Mouse (Mus musculus) retina, postnatal 7 days (tissue): ENCODE measurements at regions not wholly inside any gene's neighbourhood (a gene's known extent, or its start where the extent isn't known, plus 50 kb on each side); places are given as distances from the start of the nearest gene placed in this dataset.

Experiments used
- DNase-seq: peaks from one replicate; pipeline ENCODE4 v3.0.0-alpha.2; 2012; ENCODE audit warnings: low read depth, low spot score

GRCm38 (mm10) chr14:68784395-68784794, 509.7 kb downstream of the Synb start:
- DNase-seq = no peak

GRCm38 (mm10) chr14:68783216-68783615, 510.9 kb downstream of the Synb start:
- DNase-seq = no peak

GRCm38 (mm10) chr14:68770411-68770810, 523.7 kb downstream of the Synb start:
- no peak for DNase-seq

- DNase-seq = no peak
Measured at GRCm38 (mm10) chr14:68762916-68763315, 531.2 kb downstream of the Synb start.

GRCm38 (mm10) chr14:68744661-68745060, 549.4 kb downstream of the Synb start:
- DNase-seq = no peak

- no peak for DNase-seq
Measured at GRCm38 (mm10) chr14:68738474-68738873, 555.6 kb downstream of the Synb start.

GRCm38 (mm10) chr14:68735756-68736155, 558.3 kb downstream of the Synb start:
- peak; percentile 50 for DNase-seq

- DNase-seq = no peak
Measured at GRCm38 (mm10) chr14:68721156-68721555, 572.9 kb downstream of the Synb start.

- DNase-seq = no peak
Measured at GRCm38 (mm10) chr14:68719429-68720160, 574.5 kb downstream of the Synb start.

- DNase-seq = no peak
Measured at GRCm38 (mm10) chr14:68718846-68719245, 575.3 kb downstream of the Synb start.
